Mouse (Mus musculus) regulatory T cell (primary cell): ENCODE data around the gene Chka.

Experiments used
- in situ Hi-C: fragments of 300-600 bp; cut with MboI, MseI; formaldehyde crosslinking; loops from one replicate; pipeline ENCODE4 v1.15.1; 2025; ENCODE audit warnings: high pct_unique_total_duplicates

Chka gene

GRCm38 (mm10) chr19:3851502-3851962 lies at the start of gene Chka:
Gene Chka, plus strand, starts transcription at chr19:3851773.
- in situ Hi-C loops: no loop called here

DNA sequence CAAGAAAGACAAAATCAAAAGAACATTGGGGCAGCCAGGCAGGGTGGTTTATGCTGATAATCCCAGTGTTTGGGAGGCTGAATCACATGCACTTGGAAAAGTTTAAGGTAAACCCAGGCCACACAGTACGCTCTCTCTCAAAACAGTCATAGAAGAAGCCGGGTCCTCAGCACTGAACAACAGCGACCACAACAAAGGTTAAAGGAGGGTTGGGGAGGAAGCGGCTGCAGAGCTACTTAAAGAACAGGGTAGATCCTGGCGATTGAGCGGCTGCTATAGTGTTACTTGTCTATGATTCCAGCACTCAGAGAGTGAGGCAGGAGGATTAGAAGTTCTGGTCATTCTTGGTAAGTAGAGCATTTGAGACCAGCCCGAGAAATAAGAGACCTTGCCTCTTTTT lies 46.0 kb upstream of the Chka start:
- in situ Hi-C loops: no loop called here

DNA sequence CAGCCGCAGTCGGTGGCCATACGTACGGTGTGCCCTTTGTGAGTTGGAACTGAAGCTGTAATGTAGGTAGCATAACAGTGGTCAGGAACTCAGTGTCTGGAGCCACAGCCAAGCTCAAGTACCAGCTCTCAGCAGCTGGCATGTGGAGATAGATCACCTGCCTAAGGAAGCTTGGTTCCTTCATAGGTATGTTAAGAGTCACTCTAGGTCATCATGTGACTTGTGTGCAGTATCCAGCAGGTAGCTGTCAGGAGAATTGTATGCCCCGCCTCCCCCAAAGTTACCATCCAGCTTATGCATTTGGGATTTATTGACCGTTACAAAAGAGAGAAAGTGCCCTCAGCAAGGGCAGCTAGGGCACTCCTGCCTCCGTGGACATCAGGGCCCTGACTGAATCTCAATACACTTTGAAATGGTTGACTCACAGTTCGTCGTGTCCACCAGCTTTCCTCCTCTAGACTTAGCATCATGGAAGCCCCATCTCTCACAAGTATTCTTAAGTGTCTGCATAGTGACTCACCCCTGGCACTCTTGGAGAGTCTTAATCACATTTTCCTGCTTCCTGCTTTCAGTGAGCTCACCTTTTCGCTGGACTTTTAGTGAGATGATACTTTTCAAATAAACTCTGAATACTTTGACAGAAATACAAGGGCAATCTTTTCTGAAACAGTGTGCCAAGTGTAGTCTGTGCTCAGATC lies 40.9 kb upstream of the Chka start:
- in situ Hi-C loops: no loop called here

DNA sequence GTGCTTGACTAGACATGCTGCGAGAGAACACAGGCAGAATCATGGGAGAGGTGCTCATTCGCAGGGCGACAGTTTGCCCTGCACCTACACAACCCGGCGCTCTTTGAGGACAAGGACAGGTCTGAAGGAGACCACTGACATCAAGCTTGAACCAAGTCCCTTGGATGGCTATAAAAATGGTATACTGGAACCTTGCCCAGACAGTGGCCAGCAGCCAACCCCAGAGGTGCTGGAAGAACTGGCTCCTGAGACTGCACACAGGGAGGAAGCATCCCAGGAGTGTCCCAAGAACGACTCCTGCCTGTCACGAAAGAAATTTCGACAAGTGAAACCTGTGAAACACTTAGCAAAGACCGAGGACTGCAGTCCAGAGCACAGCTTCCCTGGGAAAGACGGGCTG lies 37.1 kb upstream of the Chka start:
- in situ Hi-C loops: no loop called here

DNA sequence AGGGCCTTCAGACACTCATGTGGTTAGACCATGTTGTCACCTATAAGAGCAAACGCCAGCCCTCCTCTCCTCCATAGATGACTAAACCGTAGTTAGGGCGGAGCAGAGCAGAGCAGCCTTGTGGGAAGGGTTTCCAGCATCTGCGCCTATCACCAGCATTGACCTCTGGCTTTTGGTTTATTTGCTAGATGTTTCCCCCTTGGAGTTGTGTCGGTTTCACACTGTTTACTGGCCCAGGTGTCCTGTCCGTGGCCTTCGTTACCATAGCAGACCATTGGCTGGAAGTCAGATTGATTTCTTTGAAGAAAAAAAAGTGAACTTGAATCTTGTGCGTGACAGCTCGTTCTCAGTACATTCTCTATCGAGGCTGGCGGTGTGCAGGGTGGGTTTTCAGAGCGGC lies 35.7 kb upstream of the Chka start:
- in situ Hi-C loops: no loop called here

GRCm38 (mm10) chr19:3819080-3819479 lies 32.5 kb upstream of the Chka start:
- in situ Hi-C loops: no loop called here

GRCm38 (mm10) chr19:3819899-3820444 lies 31.6 kb upstream of the Chka start:
- in situ Hi-C loops: no loop called here

DNA sequence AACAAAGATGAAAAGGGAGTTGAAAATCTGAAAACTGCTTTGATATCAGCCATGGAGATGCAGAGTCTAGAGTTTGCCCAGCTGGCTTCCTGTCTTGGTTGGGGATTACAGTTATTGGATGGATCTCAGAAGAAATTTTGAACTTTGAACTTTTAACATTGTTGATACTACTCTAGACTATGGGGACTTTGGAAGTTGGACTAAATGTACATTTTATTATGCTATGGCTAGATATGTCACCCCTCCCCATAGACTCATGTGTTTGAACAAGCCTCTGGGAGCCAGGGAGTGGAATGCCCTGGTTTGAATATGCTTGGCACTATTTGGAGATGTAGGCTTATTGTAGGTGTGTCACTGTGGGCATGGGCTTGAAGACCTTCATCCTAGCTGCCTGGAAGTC lies 26.5 kb upstream of the Chka start:
- in situ Hi-C loops: no loop called here

DNA sequence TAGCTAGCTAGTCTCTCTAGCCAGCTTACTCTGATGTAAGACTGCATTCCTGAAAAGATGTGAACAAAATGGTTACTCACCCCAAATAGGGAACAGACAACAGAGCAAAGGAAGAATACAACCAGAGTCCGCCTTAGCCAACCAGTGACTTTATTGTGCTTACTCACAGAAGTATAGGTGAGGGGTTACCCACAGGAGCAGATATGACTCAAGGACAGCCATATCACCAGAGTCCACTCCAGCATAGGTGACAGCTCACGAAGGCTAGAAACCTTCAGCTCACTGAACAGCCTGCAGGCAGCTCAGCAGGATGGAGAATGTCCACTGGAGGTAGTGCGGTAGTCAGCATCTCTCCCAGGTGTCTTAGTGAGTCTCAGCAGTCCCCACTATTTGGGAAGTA lies 21.7 kb upstream of the Chka start:
- in situ Hi-C loops: no loop called here

- in situ Hi-C loops: no loop called here
Measured at GRCm38 (mm10) chr19:3831716-3832115, 19.9 kb upstream of the Chka start.

- in situ Hi-C loops: no loop called here
Measured at GRCm38 (mm10) chr19:3832851-3833353, 18.7 kb upstream of the Chka start.

- in situ Hi-C loops: no loop called here
Measured at GRCm38 (mm10) chr19:3834301-3834700, 17.3 kb upstream of the Chka start.

GRCm38 (mm10) chr19:3836791-3837190 lies 14.8 kb upstream of the Chka start:
- in situ Hi-C loops: no loop called here

DNA sequence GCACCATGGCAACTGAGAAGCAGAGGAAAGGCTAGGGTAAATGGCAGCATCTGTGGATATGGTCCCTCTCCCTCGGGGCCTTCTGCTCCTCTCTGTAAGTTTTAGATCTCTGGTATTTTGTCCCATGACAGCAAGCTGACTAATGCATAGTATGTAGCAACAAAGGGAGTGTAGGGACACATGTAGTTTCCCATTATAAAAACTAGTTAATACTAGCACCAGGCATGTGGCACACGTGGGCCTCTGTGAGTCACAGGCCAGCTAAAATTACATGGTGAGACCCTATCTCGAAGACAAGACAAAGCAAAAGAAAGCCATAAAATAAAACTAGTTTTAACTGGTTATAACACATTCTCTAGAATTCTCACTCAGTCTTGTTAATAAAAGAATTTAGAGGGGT lies 12.6 kb upstream of the Chka start:
- in situ Hi-C loops: no loop called here

- in situ Hi-C loops: no loop called here
Measured at GRCm38 (mm10) chr19:3839686-3840085, 11.9 kb upstream of the Chka start.

DNA sequence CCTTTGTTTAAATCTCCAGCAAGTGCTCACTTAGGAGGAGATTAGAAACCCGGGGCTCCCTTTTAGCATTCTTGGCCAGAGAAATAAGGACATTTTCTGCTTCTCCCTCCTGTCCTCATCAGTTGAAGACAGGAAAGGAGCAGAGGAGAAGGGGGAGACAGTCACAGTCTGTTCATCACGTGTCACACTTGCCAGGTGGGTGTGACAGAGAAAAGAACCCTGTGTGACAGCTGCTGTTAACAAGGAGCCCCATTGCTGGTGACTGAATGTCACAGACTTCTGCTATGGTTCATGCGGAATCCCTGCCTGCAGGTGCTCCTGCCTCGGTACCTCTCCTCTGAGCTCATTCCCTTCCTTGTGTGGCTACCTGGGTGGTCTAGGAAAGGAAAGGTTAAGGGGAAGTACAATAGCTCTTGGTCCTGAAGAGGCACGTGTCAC lies 11.3 kb upstream of the Chka start:
- in situ Hi-C loops: no loop called here

GRCm38 (mm10) chr19:3840685-3841084 lies 10.9 kb upstream of the Chka start:
- in situ Hi-C loops: no loop called here

DNA sequence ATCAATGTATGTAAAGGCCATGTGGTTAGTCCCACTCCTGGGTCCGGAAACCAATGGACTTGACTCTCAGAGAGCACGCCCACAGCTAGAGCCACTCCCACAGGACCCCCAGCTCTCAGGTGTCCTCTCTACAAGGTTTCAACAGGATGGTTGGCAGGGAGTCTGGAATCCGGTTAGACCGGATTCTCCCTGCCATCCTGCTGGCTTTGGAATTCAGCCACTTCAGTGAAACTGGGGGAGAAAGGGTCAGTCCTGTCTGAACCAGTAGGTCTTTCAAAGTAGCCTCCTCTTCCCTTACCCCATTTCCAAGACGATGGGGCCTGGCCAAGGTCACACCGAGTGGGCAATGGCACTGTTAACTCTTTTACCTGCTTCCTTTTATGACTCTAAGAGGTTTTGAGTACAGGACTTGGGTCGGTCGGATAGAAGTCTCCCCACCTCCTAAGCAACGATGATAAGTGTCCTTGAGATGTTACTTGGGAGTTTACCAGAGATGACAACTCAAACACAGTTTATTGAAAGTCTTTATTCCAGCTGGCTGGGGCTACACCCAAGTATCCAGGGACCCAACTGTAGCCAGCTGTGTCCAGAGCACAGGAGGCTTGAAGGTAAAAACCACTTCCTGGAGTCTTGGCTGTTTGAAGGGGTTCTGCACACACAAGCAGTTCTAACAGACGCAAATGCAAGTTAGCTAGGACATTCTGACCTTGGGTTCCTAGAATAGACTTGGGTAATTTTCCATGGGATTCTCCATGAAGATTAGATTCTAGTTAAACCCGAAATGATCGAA lies 9.0 kb upstream of the Chka start:
- in situ Hi-C loops: no loop called here

DNA sequence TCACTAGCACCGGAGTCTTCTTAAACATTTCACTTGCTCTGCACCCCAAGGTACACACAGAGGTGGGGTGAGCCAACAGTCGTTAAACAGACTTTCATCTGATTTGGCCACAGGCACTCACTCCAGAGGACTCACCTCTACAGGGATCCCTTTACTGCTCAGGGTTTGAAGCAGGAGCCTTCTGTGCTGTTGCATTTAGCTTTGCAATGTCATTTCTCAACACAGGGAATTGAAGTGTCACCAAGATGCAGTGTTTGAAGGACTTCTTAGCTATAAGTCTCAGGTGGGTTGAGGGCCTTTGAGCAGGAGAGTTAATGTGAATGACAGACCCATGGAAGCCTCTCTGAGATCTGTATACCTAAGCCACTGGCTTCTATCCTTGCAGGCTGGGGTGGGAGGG lies 7.9 kb upstream of the Chka start:
- in situ Hi-C loops: no loop called here

- in situ Hi-C loops: no loop called here
Measured at GRCm38 (mm10) chr19:3844836-3845235, 6.7 kb upstream of the Chka start.

DNA sequence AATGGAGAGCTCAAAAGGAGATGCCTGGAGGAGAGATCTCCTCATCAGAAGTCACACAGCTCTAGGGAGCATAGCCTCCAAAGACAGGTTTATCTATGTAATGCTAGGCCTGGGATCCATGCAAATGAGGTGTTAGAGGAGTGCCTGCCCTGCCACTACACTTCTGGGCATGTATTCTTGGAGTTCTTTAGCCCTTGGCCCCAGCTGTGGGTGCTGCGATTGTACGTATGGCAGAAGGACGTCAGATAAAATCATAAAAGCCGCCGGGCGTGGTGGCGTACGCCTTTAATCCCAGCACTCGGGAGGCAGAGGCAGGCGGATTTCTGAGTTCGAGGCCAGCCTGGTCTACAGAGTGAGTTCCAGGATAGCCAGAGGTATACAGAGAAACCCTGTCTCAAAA lies 6.2 kb upstream of the Chka start:
- in situ Hi-C loops: no loop called here

- in situ Hi-C loops: no loop called here
Measured at GRCm38 (mm10) chr19:3845803-3846406, 5.7 kb upstream of the Chka start.
